Mouse (Mus musculus) frontal cortex, adult (tissue): ENCODE measurements around the gene Tac1.
A peak's percentile ranks its signal among the peaks of the same experiment; 100 is the strongest.
"Not testable (repeated sequence)": the region's sequence is repeated elsewhere in the genome, so short reads cannot be mapped to it uniquely, and the experiment has no call there.

Experiments used
- ATAC-seq: cut with Nextera tagmentation; 2 replicates; pipeline ENCODE4 v1.9.2; 2017; ENCODE audit warnings: mild to moderate bottlenecking, moderate library complexity, mixed read lengths; ENCODE audit not compliant: low TSS enrichment

The Tac1 gene

GRCm38 (mm10) chr6:7554829-7555391, at the start of gene Tac1:
Gene Tac1 (plus strand): TSS chr6:7554879.
- ATAC-seq, result peak; percentile 27; the same call in 1 of the 2 replicates

- not testable (repeated sequence) for ATAC-seq
These were observed 11.2 kb upstream of the Tac1 start for GRCm38 (mm10) chr6:7543511-7543910.

DNA sequence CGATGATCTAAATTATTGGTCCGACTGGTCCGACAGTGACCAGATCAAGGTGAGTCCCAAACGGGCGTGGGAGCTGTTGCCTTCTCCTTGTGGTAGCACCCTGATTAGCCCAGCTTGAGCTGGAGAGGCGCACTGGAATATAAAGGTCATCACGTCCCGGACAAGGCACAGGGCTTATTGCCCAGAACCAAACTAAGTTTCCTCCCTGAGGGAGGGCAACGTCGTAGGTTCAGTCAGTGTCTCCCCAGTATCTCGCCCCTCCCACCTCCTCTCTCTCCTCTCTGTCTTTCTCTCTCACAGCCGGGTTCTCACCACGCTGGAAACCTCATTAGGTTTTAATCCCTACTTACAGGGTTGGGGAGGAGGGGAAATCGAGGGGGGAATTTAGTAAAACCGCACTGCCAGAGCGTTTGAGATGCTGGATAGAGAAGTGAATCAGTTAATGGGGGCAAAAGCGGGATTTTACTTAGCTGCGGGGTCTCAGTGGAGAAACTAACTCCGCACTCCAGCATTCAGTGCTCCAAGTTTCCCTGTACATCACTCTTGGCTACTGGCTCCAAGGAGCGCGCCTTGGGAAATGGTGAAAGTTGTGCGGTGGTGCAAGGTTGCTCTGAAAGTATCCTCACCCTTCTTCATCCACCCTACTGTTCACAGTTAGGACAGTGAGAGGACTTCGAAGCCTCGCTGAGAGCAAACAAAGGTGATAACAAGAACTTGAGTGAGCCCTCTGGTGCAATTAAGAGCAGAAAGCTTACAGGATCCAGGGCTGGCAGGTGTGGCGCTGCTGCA, 1.2 kb downstream of the Tac1 start:
- peak; percentile 41; the same call in 1 of the 2 replicates for ATAC-seq

GRCm38 (mm10) chr6:7558164-7558563, 3.5 kb downstream of the Tac1 start:
- no peak for ATAC-seq

GRCm38 (mm10) chr6:7562524-7562923, 7.8 kb downstream of the Tac1 start:
- no peak for ATAC-seq

GRCm38 (mm10) chr6:7564537-7564936, 9.9 kb downstream of the Tac1 start:
- ATAC-seq, result no peak

DNA sequence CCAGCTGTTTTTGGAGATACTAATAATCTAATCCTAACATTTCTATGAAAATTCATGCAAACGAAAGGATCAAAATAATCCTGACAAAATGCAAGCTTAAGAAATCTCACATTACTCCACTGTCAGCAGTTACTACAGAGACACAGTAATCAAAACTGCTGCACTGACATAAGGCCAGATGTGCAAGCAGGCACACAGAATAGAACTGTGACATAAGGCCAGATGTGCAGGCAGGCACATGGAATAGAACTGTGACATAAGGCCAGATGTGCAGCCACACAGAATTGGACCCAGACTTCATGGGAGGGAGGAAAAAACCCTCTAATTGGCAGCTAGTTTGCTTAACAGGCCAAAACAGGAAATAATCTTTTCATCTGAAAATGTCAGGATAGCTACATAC, 16.5 kb downstream of the Tac1 start:
- ATAC-seq, result no peak

- no peak for ATAC-seq
These were observed 23.4 kb downstream of the Tac1 start for GRCm38 (mm10) chr6:7578031-7578430.

- no peak for ATAC-seq
These were observed 39.8 kb downstream of the Tac1 start for GRCm38 (mm10) chr6:7594445-7594844.

GRCm38 (mm10) chr6:7598416-7598815, 43.7 kb downstream of the Tac1 start:
- ATAC-seq, result no peak

DNA sequence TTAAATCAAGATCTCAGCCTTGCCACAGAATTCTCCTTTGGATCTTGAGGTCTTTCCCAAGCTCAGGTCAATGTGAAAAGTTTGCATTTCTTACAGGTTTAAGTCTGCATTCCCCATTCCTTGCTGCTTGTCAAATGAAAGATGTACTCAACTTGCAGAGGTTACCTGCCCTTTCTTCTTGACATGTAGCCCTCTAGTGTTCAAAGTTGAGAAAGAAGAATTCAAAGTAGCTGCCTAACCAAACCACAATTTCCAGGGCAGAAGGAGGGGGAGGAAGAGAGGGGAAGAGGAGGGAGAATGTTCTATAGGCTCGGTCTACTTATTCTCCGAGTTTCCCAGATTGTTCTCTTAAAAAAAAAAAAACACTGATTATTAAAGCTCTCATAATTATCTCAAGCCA, 45.5 kb downstream of the Tac1 start:
- ATAC-seq, result peak; percentile 64

- no peak for ATAC-seq
These were observed 46.8 kb downstream of the Tac1 start for GRCm38 (mm10) chr6:7601353-7602094.

DNA sequence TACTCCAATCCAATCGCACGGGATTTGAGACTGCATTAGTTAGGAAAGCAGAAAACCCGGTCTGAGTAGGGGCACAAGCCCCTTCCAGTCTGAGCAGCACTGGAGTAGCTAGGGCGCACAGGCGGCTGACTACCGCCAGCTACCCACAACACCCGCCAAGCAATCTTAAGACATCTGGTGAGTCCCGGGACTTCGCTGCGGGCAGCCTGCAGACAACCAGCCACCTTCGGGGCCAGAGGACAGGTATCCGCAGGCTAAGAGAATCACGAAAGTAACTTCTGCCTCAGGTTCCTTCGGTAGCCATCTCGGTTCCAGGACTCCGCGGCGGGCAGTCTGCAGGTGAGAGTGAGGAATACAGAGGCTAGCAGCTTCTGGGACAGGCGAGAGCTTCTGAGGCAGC, 59.0 kb downstream of the Tac1 start:
- ATAC-seq, result not testable (repeated sequence)
